Mouse (Mus musculus) limb, embryonic 10.5 days (tissue): ENCODE results near the gene Vwa5b2. TPM values are rescaled to one million over a fixed set of nuclear protein-coding genes. Genes with fewer than 3 reads are reported as not detected.
A peak's percentile ranks its signal among the peaks of the same experiment; 100 is the strongest.

Experiments used
- DNase-seq: peaks from one replicate; pipeline ENCODE4 v3.0.0-alpha.2; 2017; ENCODE audit warnings: low spot score
- H3K27ac ChIP-seq: fragments of 300-500 bp; sonication (generic); 2 replicates; pipeline ENCODE4 v1.5.1; 2016; ENCODE audit warnings: mild to moderate bottlenecking
- H3K27me3 ChIP-seq: fragments of 300-500 bp; sonication (generic); 2 replicates; pipeline ENCODE4 v1.6.1; 2016; ENCODE audit warnings: low read depth, mild to moderate bottlenecking; ENCODE audit not compliant: poor library complexity, severe bottlenecking
- H3K36me3 ChIP-seq: fragments of 300-500 bp; sonication (generic); 2 replicates; pipeline ENCODE4 v1.6.1; 2016; ENCODE audit warnings: mild to moderate bottlenecking, moderate library complexity
- H3K4me1 ChIP-seq: fragments of 300-500 bp; sonication (generic); 2 replicates; pipeline ENCODE4 v1.6.1; 2016
- H3K4me3 ChIP-seq: fragments of 300-500 bp; sonication (generic); 2 replicates; pipeline ENCODE4 v1.5.1; 2016; ENCODE audit warnings: mild to moderate bottlenecking, moderate library complexity
- H3K9me3 ChIP-seq: fragments of 300-500 bp; sonication (generic); replicated peaks from 2 replicates; pipeline ENCODE4 v1.6.1; 2016; ENCODE audit warnings: mild to moderate bottlenecking
- WGBS: fragments of 180-500 bp; shearing (Covaris S2); methylation state at CpG from one replicate; pipeline ENCODE4 v1.1.7; 2016; 5-methylcytosine and 5-hydroxymethylcytosine counted together
- polyA plus RNA-seq: library from polyadenylated mRNA; unstranded; fragments of >200 nt; fragmentation: Nextera tagmentation; extraction: Ambion mirVana; gene quantifications from 2 replicates; pipeline ENCODE4 v1.2.1, GENCODE M21; 2016

Gene Vwa5b2
- polyA plus RNA-seq, 1 experiment from 2014 or later = 0.30 TPM

GRCm38 (mm10) chr16:20590680-20591038 lies 1.4 kb downstream of the Vwa5b2 start:
- no peak overlapping the region for H3K27ac ChIP-seq
- H3K36me3 ChIP-seq = no peaks in the 10 kb centered on the region
- H3K27me3 ChIP-seq = peaks cover 77% of the 10 kb centered on the region
- H3K4me1 ChIP-seq = peaks cover 25% of the 10 kb centered on the region
- 4% methylated on average over 17 of the region's 17 CpGs for WGBS
- H3K9me3 ChIP-seq = no peaks in the 10 kb centered on the region
- H3K4me3 ChIP-seq = peak overlapping the region; percentile 63
- DNase-seq = peak; percentile 41

GRCm38 (mm10) chr16:20591076-20591705 lies 1.9 kb downstream of the Vwa5b2 start:
- Histone ChIP-seq H3K4me1 (peaks cover 25% of the 10 kb centered on the region), H3K36me3 (no peaks in the 10 kb centered on the region), H3K27ac (no peak overlapping the region), H3K9me3 (no peaks in the 10 kb centered on the region), H3K4me3 (peak overlapping the region; percentile 63), H3K27me3 (peaks cover 77% of the 10 kb centered on the region)
- 4% methylated on average over 48 of the region's 48 CpGs for WGBS
- peak; percentile 59 for DNase-seq

GRCm38 (mm10) chr16:20595060-20595673 lies 5.9 kb downstream of the Vwa5b2 start:
- no peaks in the 10 kb centered on the region for H3K36me3 ChIP-seq
- H3K27ac ChIP-seq = no peak overlapping the region
- no peak overlapping the region for H3K4me3 ChIP-seq
- H3K27me3 ChIP-seq = peaks cover 54% of the 10 kb centered on the region
- H3K9me3 ChIP-seq = no peaks in the 10 kb centered on the region
- WGBS = 84% methylated on average over 7 of the region's 7 CpGs
- H3K4me1 ChIP-seq = peaks cover 16% of the 10 kb centered on the region
- no peak for DNase-seq

- Histone ChIP-seq H3K4me1 (peaks cover 11% of the 10 kb centered on the region), H3K9me3 (no peaks in the 10 kb centered on the region), H3K36me3 (no peaks in the 10 kb centered on the region), H3K4me3 (no peak overlapping the region), H3K27ac (no peak overlapping the region), H3K27me3 (peaks cover 48% of the 10 kb centered on the region)
- DNase-seq = no peak
- WGBS = 91% methylated on average over 4 of the region's 4 CpGs
Measured at GRCm38 (mm10) chr16:20595737-20596136, 6.5 kb downstream of the Vwa5b2 start.

GRCm38 (mm10) chr16:20596687-20597441 lies 7.6 kb downstream of the Vwa5b2 start:
- peaks cover 37% of the 10 kb centered on the region for H3K27me3 ChIP-seq
- 57% methylated on average over 7 of the region's 7 CpGs for WGBS
- H3K4me3 ChIP-seq = no peak overlapping the region
- no peak for DNase-seq
- no peaks in the 10 kb centered on the region for H3K36me3 ChIP-seq
- H3K27ac ChIP-seq = no peak overlapping the region
- no peaks in the 10 kb centered on the region for H3K9me3 ChIP-seq
- 0 out of 2 replicates have a peak, but pooled peaks cover 4% of the 10 kb centered on the region for H3K4me1 ChIP-seq

GRCm38 (mm10) chr16:20600511-20600910 lies 11.2 kb downstream of the Vwa5b2 start:
- Histone ChIP-seq H3K27me3 (peaks cover under 1% of the 10 kb centered on the region; the same call in 1 of the 2 replicates), H3K4me3 (no peak overlapping the region), H3K36me3 (peaks cover 19% of the 10 kb centered on the region), H3K9me3 (no peaks in the 10 kb centered on the region), H3K27ac (no peak overlapping the region), H3K4me1 (0 out of 2 replicates have a peak, but pooled peaks cover 4% of the 10 kb centered on the region)
- 83% methylated on average over 5 of the region's 5 CpGs for WGBS
- DNase-seq = no peak

GRCm38 (mm10) chr16:20604705-20605104 lies 15.4 kb downstream of the Vwa5b2 start:
- Histone ChIP-seq H3K4me3 (no peak overlapping the region), H3K36me3 (peaks cover 56% of the 10 kb centered on the region), H3K27ac (no peak overlapping the region), H3K4me1 (peaks cover 11% of the 10 kb centered on the region), H3K27me3 (no peaks in the 10 kb centered on the region), H3K9me3 (no peaks in the 10 kb centered on the region)
- 89% methylated on average over 9 of the region's 9 CpGs for WGBS
- DNase-seq = no peak

GRCm38 (mm10) chr16:20610501-20611356 lies 21.5 kb downstream of the Vwa5b2 start:
- Histone ChIP-seq H3K27ac (peak overlapping the region; percentile 92), H3K9me3 (no peaks in the 10 kb centered on the region), H3K36me3 (peaks cover 49% of the 10 kb centered on the region), H3K4me3 (peak overlapping the region; percentile 78), H3K27me3 (no peaks in the 10 kb centered on the region), H3K4me1 (peaks cover 31% of the 10 kb centered on the region)
- peak; percentile 84 for DNase-seq
- under 1% methylated on average over 28 of the region's 28 CpGs for WGBS

- 3% methylated on average over 41 of the region's 41 CpGs for WGBS
- Histone ChIP-seq H3K36me3 (peaks cover 47% of the 10 kb centered on the region), H3K4me1 (peaks cover 31% of the 10 kb centered on the region), H3K4me3 (peak within 1 kb of the TSS; percentile 78), H3K27ac (peak within 1 kb of the TSS; percentile 92), H3K27me3 (no peaks in the 10 kb centered on the region), H3K9me3 (no peaks in the 10 kb centered on the region)
- DNase-seq = peak; percentile 87
Measured at GRCm38 (mm10) chr16:20611357-20612227, 22.3 kb downstream of the Vwa5b2 start, which contains the start of the genes Eef1akmt4, Gm49333 and Alg3. TSS of gene Eef1akmt4 (plus strand) at chr16:20611593. TSS of gene Gm49333 (plus strand) at chr16:20611610. TSS of gene Alg3 (minus strand) at chr16:20611735.

GRCm38 (mm10) chr16:20619541-20620398 lies 30.5 kb downstream of the Vwa5b2 start:
- 2% methylated on average over 81 of the region's 83 CpGs for WGBS
- Histone ChIP-seq H3K27me3 (peaks cover 48% of the 10 kb centered on the region), H3K4me3 (peak overlapping the region; percentile 89), H3K4me1 (peaks cover 37% of the 10 kb centered on the region), H3K36me3 (peaks cover 24% of the 10 kb centered on the region), H3K27ac (no peak overlapping the region), H3K9me3 (no peaks in the 10 kb centered on the region)
- DNase-seq = peak; percentile 77

GRCm38 (mm10) chr16:20620399-20620735 lies 31.1 kb downstream of the Vwa5b2 start:
- peaks cover 48% of the 10 kb centered on the region for H3K27me3 ChIP-seq
- H3K27ac ChIP-seq = 0 out of 2 replicates have a peak overlapping the region, but pooled peaks have one; percentile 87
- peaks cover 37% of the 10 kb centered on the region for H3K4me1 ChIP-seq
- peak overlapping the region; percentile 89 for H3K4me3 ChIP-seq
- H3K9me3 ChIP-seq = no peaks in the 10 kb centered on the region
- DNase-seq = peak; percentile 46
- H3K36me3 ChIP-seq = peaks cover 22% of the 10 kb centered on the region
- WGBS = 0% methylated on average over 9 of the region's 9 CpGs
